Mouse (Mus musculus) heart, postnatal 36 days (tissue): ENCODE results near the gene Anxa3. TPM values are rescaled to one million over a fixed set of nuclear protein-coding genes. Genes with fewer than 3 reads are reported as not detected.

Experiments used
- DNase-seq, 2 experiments: peaks; one replicate each; pipeline ENCODE4 v3.0.0; 2021 to 2022
- intact Hi-C: fragments of 180-260 bp; cut with DNase I; formaldehyde crosslinking; loops from one replicate; pipeline ENCODE4 v1.15.1; 2025
- total RNA-seq, 2 experiments: library from RNA; stranded (reverse); gene quantifications; 2 replicates each; pipeline ENCODE4 v1.2.3; 2021

Anxa3 gene
- 10 to 100 TPM; 28.9 to 29.3 TPM for total RNA-seq

GRCm38 (mm10) chr5:96792936-96793718 lies at the start of gene Anxa3:
TSS of gene Anxa3 (plus strand) at chr5:96793339.
- intact Hi-C loops: loop anchor here (5.0 kb wide), 2 partner anchors 129 to 204 kb away; partner anchors contain the start of gene Bmp2k
- DNase-seq: peak; percentile 63 to 70

GRCm38 (mm10) chr5:96747195-96747984 lies 45.7 kb upstream of the Anxa3 start:
- no peak for DNase-seq
- intact Hi-C loops: no loop called here

GRCm38 (mm10) chr5:96757615-96758014 lies 35.5 kb upstream of the Anxa3 start:
- intact Hi-C loops: no loop called here
- DNase-seq: no peak

DNA sequence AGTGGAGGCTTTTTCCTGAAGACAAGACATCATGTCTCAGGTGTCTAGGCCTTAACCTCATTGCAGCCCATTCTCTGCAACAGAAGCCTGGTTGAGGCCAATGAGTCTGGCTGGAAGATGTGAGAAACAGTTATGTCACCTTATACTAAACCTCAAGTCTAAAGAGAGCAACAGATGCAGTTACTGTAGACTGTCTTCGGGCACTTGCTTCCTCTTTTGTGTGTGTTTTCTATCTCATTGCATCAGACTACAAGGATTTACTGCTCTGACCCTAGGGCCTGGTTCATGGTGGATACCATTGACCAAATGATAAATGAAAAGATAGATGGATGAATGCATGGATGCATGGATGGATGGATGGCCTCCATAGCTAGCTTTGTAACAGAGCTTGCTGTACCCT lies 31.1 kb upstream of the Anxa3 start:
- no peak for DNase-seq
- intact Hi-C loops: loop anchor here (2.0 kb wide), 1 partner anchor 491 kb away; no protein-coding TSS in a partner anchor

DNA sequence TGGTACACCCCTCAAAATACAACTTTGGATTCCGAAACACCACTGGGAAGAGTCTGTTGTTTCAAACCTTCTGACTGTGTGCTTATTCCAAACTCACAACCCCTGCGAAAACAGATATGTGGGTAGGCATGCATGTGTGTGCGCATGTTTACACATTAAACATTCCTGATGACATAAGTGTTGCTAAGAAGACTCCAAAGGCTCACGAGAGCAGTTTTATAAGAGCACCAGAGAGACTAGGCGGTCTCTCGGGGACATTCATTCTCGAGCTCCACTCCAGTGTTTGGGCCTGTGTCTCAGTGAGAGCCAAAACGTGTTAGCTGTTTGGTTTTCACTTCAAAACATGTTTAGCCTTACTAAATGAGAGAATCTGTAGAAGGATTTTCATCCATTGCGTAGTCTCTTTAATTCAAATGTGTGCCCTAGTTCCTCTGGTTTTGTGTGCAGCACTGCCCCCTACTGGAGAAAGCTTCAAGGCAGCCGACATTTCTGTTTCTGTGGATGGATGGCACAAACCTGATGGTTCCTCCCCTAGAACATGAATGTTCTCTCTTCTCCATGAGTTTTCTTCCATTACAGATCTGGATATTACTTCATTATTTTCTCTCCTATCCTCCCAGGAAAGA lies 24.2 kb upstream of the Anxa3 start:
- DNase-seq: peak; percentile 66 to 71
- intact Hi-C loops: loop anchor here (1.0 to 2.0 kb wide), 2 partner anchors 435 to 502 kb away; no protein-coding TSS in a partner anchor

DNA sequence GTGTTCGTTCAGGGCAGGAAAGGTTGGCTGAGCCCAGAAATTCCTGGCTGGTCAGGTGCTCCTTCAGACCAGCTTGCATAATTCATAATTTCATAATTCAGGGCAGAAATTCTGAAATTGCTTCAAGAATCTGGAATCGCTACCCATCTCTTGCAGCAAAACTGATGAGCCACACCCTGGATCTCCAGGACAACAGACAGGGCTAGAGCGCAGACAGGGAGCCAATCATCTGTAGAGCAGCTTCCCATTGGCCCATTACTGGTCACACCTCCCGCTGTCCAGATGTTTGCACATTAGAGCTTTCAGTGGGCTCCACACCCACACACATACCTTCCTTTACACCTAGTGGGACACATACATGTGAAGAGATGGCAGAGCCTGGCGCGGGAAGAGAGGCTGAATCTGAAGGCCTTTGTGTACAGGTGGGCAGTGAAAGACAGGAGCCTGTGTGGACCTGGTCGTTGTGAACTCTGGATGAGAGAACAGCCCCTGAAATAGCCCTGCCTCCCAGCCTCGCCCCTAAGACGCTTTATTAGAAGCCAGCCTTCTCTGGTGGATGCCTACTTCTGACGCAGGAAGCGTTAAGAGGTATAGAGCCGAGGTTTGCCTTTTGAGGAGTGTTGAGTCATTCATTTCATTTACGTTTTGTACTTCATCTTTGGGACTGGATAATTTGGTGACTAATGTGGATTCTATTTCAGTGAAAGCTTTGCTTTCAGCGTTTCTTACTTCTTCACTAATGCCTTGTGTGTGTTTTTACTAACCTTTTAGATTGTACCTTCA lies 9.4 kb upstream of the Anxa3 start:
- no peak for DNase-seq
- intact Hi-C loops: no loop called here

- intact Hi-C loops: no loop called here
- DNase-seq: no peak
Observed at GRCm38 (mm10) chr5:96785096-96785495, 8.0 kb upstream of the Anxa3 start.

DNA sequence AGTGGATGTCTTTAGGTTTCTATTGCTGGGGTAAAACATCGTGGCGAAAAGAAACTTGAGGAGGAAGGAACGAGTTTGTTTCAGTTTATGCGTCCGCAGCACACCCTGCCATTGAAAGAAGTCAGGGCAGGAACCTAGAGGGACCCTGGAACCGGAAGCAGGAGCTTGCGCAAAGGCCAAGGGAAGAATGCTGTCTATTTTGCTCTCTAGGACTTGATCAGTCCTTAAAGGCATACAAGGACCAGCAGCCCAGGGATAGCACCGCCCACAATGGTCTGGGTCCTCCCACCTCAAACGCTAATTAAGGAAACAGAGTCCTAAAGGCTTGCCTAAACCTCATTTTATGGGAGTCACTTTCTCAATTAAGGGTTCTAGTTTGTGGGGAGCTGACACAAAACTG lies 717 bp upstream of the Anxa3 start:
- intact Hi-C loops: loop anchor here (5.0 kb wide), 2 partner anchors 130 to 205 kb away; partner anchors contain the start of gene Bmp2k
- DNase-seq: peak; percentile 47 to 53

GRCm38 (mm10) chr5:96793953-96794635 lies 955 bp downstream of the Anxa3 start:
- DNase-seq: peak in 1 of 2 experiments; percentile 22
- intact Hi-C loops: loop anchor here (5.0 kb wide), 2 partner anchors 128 to 203 kb away; partner anchors contain the start of gene Bmp2k

DNA sequence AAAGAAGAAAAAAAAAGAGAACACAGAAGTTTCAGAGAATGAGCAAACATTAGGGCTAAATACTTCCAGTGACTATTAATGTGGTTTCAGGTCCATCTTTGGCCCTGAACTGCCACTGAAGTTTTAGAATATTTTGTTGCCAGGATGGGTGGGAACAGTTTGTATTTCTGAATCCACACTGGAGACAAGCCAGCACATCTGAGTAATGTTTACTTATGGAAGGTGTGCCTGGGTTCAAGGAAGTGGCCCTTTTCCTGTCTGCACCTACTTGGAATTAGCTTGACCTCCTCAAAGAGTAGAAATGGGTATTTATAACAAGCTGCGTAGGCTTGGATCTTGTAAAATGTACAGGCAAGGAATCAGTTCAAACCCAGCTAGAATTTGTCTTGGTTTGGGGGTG lies 2.6 kb downstream of the Anxa3 start:
- DNase-seq: no peak
- intact Hi-C loops: no loop called here

- intact Hi-C loops: no loop called here
- no peak for DNase-seq
Observed at GRCm38 (mm10) chr5:96797465-96797864, 4.3 kb downstream of the Anxa3 start.

DNA sequence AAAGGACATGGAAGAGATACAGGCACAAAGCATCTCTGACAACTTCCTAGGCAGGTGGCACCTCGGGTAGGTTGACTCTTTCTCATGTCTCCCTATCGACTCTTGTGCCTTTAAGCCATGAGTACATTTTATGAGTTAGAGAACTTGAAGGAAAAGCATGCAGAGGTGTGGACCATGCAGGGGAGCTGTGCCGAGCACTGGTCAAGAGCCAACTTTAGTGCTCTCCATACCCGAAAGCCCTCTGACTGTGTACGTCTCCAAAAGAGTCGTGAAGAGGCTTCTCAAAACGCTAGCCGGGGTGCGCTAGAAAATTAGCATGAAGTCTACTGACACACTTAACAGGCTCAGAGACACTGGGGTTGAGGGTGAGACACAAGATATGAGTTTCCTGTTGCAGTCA lies 6.0 kb downstream of the Anxa3 start:
- intact Hi-C loops: no loop called here
- no peak for DNase-seq

GRCm38 (mm10) chr5:96799969-96800368 lies 6.8 kb downstream of the Anxa3 start:
- intact Hi-C loops: no loop called here
- DNase-seq: no peak

GRCm38 (mm10) chr5:96802185-96802584 lies 9.0 kb downstream of the Anxa3 start:
- intact Hi-C loops: no loop called here
- peak in 1 of 2 experiments; percentile 31 for DNase-seq

DNA sequence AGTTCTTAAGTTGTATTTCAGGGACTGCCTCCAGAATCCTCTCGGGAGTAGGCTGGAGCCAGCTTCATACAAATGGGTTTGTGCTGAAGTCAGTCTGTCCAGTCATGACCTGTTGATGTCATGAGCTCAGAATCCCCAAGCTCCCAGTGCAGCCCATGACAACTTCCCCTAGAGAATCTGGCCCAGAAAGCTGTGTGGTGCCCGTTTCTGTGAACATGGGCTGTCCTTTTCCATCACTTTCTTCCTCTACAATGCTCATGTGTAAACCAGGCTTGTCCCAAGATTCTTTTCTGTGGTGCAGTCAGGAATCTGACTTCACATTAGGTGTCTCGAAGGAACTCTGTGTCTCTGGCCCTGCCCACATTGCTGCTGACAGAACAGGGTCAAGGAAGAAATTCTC lies 10.0 kb downstream of the Anxa3 start:
- peak; percentile 60 to 61 for DNase-seq
- intact Hi-C loops: no loop called here

DNA sequence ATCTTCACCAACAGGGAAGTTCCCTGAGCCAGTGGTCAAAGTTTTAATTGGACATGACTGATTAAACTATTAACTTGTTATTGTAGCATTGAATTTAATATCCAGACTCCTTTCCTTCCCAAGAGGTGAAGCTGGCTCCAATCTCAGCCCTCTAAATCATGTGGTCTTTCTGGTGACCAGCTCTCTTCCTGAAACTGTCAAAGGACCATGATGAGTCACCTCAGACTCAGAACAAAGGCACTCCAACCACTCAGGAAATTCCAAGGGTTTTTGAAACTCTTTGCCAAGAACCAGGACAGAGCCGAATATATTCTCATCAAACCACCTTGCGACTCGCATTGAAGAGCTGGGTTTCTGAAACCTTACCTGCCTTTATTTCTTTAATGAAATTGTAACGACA lies 11.2 kb downstream of the Anxa3 start:
- intact Hi-C loops: no loop called here
- DNase-seq: no peak

DNA sequence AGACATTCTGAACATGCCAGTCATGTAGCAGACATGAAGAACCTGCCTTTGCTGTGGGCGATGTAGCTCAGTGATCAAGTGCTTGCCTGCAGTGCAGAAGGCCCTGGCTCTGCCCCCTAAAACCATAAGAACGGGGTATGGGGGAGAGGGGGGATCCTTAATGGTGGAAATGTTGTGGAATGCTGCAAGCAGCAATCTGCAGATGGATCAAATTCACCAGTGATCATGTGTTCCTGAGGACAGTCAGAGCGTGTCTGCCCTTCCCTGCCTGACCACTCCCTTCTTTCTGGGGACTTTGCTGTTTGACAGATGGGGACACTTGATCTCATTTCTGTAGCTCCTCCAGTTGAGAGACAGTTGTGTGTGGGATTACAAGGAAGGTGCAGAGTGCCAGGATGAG lies 11.7 kb downstream of the Anxa3 start:
- no peak for DNase-seq
- intact Hi-C loops: loop anchor here (5.0 kb wide), 1 partner anchor 102 kb away; no protein-coding TSS in a partner anchor

GRCm38 (mm10) chr5:96810620-96811019 lies 17.5 kb downstream of the Anxa3 start:
- DNase-seq: no peak
- intact Hi-C loops: no loop called here

DNA sequence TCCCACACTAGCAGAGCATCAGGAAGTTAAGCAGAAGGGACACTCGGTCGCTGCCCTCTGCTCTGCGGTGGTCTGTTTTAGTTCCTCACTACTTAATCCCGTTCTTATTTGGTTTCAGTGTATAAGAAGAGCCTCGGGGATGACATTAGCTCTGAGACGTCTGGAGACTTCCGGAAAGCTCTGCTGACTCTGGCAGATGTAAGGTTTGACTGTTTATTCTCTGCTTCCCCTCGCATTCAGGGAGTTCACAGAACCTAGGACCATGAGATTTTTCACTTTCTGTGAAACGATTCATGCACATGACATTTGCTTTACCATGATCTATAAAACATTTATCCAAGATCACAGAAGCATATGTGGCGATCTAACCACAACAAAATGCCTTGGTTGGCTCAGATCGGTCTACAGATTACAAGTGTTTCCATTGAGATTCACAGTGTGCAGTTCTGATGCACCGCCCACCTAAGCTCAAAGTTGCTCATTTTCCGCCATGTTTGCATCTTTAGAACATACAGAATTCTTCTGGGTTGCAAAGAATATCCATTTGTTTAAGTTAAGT lies 31.7 kb downstream of the Anxa3 start:
- intact Hi-C loops: no loop called here

More for the DNA sequence above, 31.7 kb downstream of the Anxa3 start:
- no peak for DNase-seq
